Mouse (Mus musculus) hindlimb bud, embryonic 11.5 days (tissue): ENCODE measurements around the gene Speer1.
"Not testable (repeated sequence)": the region's sequence is repeated elsewhere in the genome, so short reads cannot be mapped to it uniquely, and the experiment has no call there.

Source experiments
- DNase-seq: peaks from one replicate; pipeline ENCODE4 v3.0.0-alpha.2; 2012; ENCODE audit warnings: low read depth, low spot score; ENCODE audit errors: extremely low spot score

Speer1 gene

DNA sequence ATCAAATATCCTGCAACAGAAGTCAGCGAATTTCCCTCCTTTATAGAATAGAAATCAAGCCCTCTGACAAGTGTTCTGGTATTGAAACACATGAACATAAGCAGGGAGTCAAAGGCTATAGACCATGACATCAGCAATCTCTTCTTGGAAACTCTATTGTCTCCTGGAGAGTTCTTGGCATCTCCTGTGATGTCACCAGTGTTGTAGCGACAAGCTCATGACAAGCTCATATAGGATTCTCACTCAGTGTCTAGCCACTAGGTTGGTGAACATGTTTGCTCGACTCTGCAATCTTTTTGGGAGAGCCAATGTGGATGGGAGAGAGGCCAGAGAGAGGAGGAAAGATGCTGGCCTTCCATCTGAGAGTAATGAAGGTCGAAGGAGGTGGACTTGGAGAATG lies at the start of gene Speer1:
Gene Speer1 (plus strand): TSS at position 301 of the 400 bp plus-strand sequence.
- DNase-seq, result not testable (repeated sequence)
